Mouse (Mus musculus): Measurements from ENCODE around the gene Olfr9.
"Not testable (repeated sequence)": the region's sequence is repeated elsewhere in the genome, so short reads cannot be mapped to it uniquely, and the experiment has no call there.

Gene Olfr9

DNA sequence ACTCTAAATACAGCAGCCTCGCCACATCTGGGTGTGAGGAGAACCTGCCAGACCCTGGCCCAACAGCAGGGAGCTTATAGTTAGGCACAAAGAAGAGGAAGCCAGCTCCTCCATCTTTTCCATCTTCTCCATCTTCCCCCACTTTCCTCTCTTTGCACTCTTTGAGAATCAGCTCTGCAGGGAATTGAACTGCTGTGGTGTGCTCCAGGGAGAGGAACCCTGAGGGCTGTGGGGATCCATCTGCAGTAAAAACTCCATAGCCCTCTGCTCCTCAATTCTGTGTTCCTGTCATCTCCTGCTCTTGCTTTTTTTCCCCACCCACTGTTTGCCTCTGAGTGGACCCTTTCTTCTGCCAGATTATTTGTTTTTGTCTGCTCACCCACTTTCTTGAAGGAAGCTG lies at the start of gene Olfr9:
Gene Olfr9 (plus strand): TSS at position 301 of the 400 bp plus-strand sequence.
- not testable (repeated sequence) for DNase-seq (ENCODE audit: low read depth)

DNA sequence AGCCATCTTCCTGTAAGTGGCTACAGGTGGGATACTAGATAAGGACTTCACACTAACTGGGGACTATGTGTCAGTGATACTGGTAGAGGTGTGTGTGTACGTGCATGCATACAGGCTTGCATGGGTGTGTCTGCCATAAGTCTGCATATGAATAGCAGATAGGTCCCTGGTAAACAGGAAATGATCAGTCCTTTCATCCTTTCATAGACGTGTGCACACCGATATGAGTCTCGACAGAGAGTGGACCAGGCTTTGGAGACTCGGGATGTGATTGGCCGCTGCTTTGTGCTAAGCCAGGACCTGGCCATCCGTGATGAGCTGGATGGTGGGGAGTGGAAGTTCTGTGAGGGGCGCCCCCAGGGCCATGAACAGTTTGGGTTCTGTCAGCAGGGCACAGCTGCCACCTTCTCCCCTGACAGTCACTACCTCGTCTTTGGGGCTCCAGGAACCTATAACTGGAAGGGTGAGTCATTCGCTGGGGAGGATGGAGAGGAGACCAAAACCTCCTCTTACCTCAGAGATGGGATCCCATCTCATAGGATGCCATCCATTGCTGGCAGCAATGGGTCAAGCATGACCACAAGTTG lies 48.7 kb upstream of the Olfr9 start:
- DNase-seq (ENCODE audit: low read depth): no peak

DNA sequence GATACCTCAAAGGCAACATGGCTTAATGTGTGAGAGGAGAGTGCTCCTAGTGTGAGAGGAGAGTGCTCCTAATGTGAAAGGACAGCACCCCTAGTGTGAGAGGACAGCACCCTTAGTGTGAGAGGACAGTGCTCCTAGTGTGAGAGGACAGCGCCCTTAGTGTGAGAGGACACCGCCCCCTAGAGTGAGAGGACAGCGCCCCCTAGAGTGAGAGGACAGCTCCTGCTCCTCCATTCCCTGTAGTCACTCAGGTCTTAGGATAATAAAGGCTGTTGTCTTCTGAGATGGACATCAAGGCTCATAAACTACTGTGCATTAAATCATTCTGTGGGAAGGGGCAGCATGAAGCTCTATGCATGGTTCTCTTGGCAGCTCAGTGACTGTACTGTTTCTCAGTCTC lies 43.6 kb upstream of the Olfr9 start:
- DNase-seq (ENCODE audit: low read depth): no peak

DNA sequence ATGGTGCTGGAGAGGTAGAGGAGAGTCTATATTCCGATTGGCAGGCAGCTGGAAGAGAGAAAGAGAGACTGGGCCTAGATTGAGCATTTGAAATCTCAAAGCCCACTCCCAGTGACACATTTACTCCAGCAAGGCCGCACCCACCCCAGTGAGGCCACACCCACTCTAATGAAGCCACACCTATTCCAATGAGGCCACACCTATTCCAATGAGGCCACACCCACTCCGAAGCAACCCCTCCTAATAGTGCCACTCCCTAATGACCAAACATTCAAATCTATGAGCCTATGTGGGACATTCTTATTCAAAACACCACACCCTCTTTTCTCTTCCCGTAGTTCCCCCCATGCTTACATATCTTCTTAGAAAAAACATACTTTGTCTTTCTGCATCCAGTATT lies 41.7 kb upstream of the Olfr9 start:
- DNase-seq (ENCODE audit: low read depth): no peak

DNA sequence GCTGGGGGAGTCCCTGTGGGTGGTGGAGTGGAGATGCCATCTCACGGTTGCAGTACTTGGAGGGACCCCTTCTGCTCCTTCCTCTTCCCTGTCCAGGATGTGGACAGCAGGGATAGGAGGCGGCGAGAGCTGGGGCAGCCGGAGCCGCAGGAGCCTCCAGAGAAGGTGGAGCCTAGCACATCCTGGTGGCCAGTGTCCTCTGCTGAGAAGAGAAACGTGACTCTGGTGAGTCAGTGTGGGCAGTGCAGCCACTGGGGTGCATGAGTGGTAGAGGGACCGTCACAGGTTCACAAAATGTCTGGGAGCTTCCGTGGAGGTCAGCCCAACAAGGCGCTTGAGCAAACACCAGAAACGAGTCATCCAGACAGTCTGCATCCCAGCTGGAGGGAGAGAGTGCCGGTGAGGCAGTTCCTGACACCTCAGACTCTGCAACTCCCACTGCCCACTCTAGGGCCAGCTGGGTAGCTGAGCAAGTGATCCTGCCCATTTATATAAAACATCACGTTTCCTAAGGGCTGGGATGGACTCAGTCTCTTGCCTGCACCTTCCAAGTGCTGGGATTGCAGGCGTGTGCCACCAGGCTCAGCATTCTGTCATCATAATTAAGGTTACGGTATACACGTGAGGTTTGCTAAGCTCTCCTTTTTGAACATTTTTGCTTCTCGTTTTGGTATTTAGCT lies 38.9 kb upstream of the Olfr9 start:
- no peak for DNase-seq (ENCODE audit: low read depth)

DNA sequence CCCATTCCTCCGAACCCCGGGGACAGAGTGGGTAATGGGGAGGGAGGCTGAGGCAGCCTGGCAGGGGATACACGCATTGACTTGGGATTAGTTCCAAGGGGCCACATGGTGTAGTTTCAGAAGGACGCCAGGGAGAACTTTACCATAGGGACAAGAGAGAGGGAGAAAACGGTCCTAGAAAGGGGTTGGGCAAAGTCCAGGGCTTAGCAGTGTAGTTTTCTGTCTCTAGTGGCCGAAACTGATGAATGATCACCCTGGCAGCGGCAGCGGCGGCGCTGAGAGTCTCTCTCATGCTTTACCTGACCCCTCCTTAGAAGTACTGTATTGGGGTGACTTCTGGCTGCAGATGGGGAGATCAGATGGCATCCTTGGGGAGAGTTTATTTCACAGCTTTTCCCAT lies 30.9 kb upstream of the Olfr9 start:
- no peak for DNase-seq (ENCODE audit: low read depth)

DNA sequence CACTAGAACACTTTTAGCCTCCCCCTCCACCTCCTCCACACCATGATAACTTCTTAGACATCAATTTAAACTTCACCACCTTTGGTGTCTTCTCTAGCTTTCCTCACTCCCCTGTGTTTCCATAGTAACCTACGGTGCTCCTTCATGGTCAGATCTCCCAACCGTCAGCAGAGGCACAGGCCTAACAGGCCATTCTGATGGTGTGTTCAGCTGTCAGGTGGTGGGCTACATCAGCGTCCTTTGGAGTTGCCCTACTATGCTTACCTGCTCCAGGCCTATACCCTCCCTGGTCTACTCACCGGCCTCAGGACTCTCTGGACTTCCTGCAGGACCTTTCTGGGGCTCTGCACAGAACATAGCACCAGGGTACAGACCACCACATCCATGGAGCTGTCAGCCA lies 29.1 kb upstream of the Olfr9 start:
- DNase-seq (ENCODE audit: low read depth): no peak

DNA sequence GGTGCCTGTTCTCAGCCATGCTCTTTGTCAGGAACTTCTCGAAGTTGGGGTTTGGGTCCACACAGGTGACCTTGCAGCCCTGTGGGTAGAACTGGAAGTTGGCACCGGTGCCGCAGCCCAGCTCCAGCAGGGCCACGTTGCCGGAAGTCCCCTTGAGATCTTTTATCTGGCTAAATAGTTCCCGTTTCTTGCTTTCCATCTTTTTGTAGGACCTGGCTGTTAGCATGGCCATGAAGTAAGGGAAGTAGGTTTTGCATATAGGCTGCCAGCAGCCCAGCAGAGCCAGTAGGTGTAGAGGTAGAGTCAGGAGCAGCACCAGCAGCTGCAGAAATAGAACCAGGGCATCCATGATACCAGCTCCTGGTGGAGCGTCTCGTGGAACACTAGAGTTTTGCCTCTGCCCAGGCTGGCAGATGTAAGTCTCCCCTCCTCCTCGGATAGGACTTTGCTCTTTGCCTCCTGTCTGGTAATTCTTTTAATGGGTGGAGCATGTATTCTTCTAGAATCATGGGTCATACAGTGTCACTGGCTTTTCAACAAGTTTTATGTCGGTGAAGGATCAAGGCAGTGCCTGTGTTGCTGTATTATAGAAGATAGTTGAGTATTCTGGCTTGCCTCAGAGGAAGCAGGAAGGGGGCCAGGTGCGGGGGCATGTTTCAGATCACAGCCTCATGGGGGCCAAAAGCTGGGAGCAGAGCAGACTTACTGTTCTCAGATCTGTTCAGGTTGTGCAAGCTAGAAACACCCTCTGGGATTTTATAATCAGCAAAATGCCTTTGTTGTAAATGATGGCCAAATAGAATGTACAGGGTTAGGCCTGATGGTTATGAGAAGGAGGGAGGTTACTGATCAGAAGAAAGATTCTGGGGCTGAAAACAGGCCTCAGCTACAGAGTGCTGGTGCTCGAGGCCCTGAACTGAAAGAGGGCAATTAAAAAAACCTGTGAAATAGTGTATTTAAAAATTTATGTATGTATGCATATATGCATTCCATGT lies 28.3 kb upstream of the Olfr9 start, which contains the start of gene Mettl7b:
Gene Mettl7b (minus strand): TSS at position 399 of the 995 bp plus-strand sequence.
- no peak for DNase-seq (ENCODE audit: low read depth)

DNA sequence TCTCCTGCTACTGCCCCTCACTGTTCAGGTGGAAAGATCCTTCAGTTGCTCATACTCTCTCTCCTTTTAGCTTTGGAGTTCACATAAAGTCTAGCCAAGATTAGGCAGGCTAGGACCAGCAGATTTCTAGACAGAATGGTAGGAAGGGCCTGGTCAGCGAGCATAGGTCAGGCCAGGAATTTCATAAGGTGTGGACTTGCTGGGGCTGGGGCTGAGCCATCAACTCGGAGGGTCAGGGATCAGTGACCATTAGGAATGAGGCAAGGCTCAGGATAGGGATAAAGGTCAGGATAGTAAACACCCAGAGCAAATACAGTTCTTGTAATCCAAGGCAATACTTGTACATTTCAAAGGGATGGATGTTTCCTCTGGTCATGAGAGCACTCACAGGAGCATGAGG lies 24.3 kb upstream of the Olfr9 start:
- no peak for DNase-seq (ENCODE audit: low read depth)

DNA sequence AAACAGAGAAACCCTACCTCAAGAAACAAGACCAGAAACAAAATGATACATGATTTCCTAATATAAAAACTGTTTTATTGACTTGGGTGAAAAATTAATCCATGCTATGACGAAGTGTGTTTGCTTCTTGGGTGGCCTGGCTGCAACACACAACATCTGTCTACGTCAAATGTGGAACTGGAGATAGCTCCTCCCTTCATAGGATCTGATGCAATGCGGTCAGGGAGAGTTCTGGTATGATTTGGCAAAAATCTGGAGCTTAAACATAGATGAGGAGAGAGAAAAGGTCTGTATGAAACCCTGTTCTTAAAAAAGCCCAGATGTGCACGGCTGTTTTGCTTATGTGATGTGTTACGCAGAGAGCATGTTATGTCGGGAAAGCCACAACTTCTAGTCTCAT lies 23.4 kb upstream of the Olfr9 start:
- DNase-seq (ENCODE audit: low read depth): no peak

DNA sequence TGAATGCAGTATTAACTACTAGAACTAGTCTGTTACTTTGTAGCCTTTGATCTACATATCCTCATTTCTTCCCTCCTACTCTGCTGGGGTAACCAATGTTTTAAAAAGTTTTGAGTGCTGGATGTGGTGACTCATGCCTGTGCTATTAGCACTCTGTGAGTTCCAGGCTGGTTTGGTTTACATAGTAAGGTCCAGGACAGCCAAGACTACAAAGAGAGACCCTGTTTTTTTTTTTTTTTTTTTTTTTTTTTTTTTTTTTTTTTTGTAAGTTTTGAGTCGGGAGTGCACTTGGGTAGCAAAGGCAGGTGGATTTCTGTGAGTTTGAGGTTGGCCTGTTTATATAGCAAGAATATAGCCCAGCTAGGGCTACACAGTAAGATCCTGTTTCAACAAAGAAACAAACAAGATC lies 20.9 kb upstream of the Olfr9 start:
- peak; percentile 59 for DNase-seq (ENCODE audit: low read depth)

DNA sequence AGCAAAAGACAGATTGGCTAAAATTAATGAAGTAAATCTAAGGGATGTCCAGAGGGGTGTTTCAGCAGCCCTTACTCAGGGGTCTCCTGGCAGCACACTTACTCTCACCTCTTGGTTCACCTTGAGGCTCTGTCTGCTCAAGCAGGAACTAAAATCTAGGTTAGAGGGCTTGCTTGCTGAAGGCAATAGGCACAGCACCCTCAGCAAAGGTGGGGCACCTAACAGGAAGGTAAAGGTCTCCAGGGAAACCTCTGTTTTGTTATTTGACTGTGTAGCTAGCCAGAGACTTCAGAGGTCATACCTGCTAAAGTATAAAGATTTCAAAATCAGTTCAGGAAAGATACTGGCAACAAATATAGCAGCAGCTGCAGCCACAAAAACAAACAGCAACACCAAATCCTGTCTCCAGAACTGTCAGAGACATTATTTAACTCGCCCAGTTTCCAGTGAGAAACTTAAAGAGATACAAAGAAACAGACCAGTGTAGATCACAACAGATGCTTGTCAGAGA lies 18.4 kb upstream of the Olfr9 start:
- no peak for DNase-seq (ENCODE audit: low read depth)

DNA sequence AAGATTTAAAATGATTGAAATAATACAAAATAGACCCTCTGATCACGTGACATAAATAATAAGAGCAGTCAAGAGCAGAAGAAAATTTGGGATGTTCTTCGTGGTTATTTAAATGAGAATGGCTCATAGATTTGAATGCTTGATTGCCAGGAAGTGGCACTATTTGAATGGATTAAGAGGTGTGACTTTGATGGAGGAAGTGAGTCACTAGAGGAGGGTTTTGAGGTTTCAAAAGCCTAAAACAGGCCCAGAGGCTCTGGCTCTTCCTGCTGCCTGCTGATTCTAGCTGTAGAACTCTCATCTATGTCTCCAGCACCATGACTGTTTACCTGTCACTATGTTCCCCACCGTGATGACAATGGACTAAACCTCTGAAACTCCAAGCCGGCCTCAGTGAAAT lies 16.4 kb upstream of the Olfr9 start:
- no peak for DNase-seq (ENCODE audit: low read depth)

DNA sequence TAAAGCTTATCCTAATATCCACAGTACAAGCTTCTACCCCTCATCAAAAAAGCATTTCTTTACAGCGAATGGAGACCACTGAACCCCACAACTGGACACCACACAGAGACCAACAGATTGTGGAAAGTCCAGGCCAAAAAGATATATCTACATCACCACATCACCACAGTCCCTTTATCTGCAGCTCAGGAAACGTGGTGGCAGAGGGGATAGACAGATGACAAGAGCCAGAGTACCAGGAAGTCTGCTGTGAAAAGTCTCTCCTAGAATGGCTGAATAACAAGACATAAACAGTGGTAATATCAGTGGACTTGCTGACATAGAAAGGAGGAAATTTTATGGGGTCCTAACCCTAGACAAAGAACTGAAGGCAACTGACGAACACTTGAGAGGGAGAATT lies 12.8 kb upstream of the Olfr9 start:
- DNase-seq (ENCODE audit: low read depth): no peak

DNA sequence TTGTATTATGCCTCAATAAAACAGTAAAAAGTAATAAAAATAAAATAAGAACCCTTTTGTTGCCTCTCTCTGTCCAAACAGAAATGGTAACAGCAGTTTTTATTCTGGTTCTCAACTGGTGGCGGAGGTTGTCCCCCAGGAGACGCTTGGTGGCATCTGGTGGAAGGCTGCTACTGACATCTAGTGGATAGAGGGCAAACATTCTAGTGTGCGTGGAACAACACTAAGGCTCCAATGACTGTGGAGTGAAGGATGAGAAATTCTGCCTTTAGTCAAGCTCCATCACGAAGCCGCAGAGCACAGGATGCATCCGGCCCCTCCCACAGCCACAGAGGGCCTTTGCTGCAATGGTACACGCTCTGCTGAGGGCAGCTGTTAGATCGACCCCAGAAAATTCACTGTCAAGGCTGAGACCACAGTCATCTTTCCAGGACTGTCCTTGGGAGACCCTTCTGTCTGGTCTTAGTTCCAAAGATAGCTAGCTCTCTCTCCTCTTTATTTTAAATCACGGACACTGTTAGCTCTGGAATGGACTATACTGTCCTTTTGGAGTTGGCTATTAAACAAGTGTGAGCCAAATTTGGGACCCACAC lies 11.6 kb upstream of the Olfr9 start:
- DNase-seq (ENCODE audit: low read depth): no peak

DNA sequence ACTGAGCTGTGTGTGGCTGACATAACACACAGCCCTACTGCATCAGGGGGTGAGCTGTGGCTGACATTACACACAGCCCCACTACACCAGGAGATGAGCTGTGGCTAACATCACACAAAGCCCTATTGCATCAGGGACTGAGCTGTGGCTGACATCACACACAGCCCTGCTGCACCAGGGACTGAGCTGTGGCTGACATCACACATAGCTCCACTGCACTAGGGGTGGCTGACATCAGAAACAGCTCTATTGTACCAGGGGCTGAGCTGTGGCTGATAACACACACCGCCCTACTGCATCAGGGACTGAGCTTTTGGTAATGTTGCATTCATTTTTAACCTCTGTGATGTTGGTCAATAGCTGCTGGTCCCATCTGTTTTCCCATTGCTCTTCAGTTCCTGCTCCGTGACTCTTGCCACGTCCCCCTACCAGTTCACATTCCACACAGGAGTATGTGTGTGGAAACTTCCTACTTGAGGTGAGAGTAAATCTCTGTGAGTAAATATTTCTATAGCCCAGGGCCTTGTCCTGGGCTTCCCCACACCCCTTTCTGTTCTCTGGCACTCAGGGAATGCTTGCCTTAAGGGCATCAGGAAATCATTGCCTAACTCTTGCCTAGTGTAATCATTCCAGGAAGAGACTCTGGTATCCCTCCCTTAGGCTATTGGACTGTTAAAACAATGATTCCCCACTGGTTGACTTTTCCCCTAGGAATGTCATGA lies 8.4 kb upstream of the Olfr9 start:
- no peak for DNase-seq (ENCODE audit: low read depth)

DNA sequence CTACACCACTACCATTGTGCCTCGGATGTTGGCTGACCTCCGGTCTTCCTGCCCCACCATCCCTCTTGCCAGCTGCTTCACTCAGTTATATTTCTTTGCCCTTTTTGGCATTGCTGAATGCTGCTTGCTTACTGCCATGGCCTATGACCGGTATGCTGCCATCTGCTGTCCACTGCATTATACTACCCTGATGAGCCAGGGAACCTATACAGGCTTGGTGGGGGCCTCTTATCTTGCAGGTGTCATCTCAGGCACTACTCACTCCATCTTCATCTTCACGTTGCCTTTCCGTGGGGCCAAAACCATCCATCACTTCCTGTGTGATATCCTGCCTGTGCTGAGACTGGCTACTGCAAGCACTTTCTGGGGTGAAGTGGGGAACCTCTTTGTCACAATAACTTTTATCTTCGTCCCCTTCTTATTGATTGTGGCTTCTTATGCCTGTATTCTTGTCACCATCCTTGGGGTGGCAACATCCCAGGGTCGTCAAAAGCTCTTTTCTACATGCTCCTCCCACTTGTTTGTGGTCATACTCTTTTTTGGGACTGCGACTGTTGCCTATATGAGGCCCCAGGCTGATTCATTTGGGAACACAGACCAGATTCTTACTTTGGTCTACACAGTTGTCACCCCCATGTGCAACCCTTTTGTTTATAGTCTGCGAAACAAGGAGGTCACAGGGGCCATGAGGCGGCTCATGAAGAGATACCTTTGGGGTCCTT lies 1.1 kb downstream of the Olfr9 start:
- not testable (repeated sequence) for DNase-seq (ENCODE audit: low read depth)

DNA sequence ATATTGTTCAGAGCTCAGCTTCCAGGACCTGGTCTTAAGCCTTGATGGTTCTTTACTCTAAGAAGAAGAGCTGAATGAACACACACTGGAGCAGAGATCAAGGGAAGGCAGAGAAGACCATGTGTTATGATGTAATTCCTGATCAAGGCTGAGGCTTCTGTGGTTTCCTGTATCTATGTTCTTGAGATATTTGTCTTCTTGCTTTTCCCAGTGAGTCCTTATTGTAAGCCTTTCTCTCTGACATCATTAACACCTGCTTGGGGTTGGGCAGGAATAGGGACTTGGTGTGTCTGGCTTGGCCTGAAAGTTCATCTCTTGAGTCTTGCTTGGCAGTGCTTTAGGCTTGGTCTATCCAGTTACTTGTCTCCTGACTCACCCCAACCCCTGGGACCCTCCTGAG lies 1.8 kb downstream of the Olfr9 start:
- no peak for DNase-seq (ENCODE audit: low read depth)

DNA sequence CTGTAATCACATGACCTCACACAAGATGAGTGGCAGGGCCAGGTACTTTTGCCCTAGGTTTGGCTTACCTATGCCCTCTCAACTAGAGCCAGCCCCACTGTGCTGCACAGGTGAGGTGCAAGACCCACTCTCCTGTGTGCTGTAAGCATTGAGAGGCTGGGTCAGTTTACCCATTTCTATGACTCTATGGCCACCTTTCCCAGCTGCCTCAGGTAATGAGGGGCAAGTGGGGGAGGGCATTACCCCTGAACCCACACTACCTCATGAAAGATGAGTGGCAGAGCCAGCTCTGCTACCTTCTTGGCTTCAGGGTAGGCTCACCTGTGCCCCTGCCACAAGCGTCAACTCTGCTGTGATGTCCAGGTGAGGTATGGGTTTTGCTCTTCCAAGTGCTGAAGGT lies 6.6 kb downstream of the Olfr9 start:
- no peak for DNase-seq (ENCODE audit: low read depth)

DNA sequence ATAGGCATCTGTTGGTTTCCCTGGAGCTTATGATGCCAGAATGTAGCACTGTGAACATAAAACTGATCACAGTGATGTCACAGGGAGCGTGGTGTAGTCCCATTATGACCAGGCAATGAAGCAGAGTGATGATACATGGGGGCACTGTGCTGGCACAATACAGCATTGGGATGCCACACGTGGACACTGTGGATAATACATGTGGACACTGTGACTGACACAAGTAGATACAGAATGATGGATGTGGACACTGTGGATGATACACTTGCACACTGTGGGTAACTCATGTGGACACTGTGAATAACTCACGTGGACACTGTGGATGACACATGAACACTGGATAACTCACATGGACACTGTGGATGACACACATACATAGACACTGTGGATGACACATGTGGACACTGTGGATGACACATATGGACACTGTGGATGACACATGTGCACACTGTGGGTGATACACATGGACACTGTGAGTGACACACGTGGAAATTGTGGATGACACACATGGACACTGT lies 7.4 kb downstream of the Olfr9 start:
- DNase-seq (ENCODE audit: low read depth): no peak

Measured in fibroblast of lung, adult 2 months (primary cell).